Mouse (Mus musculus) CD4-positive naive resting alpha-beta T cell, adult 57 days (primary cell): ENCODE data around the gene Olfr1302. TPM values are rescaled to one million over a fixed set of nuclear protein-coding genes. Genes with fewer than 3 reads are reported as not detected.

ENCODE experiments used
- total RNA-seq: library from RNA; stranded (reverse); gene quantifications from one replicate; pipeline ENCODE4 v1.2.4, GENCODE M21; 2023

Gene Olfr1302
- total RNA-seq: not detected

DNA sequence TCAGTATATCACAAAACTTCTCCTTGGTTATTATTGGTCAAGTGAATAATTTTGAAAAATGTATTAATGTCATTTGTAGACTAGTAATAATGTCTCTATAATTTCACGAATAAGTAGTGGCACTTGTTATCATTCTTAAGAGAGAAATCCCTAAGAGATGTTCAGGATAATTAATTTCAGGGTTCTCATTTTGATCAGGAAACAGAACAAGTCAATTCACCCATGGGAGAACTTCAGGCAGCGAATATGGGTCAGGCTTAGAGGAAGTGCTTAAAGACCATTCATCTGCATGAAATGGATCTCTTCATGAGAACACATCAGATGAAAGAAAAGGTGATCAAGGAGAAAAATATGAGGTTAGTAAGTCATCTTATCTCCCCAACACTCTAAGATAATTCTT is at the start of gene Olfr1302:
Gene Olfr1302, plus strand, starts transcription at position 301 of the 400 bp plus-strand sequence.

GRCm38 (mm10) chr2:111750706-111751105 is 26.5 kb upstream of the Olfr1302 start, which contains the start of gene Olfr1301:
TSS of gene Olfr1301 (plus strand) at chr2:111751006.

DNA sequence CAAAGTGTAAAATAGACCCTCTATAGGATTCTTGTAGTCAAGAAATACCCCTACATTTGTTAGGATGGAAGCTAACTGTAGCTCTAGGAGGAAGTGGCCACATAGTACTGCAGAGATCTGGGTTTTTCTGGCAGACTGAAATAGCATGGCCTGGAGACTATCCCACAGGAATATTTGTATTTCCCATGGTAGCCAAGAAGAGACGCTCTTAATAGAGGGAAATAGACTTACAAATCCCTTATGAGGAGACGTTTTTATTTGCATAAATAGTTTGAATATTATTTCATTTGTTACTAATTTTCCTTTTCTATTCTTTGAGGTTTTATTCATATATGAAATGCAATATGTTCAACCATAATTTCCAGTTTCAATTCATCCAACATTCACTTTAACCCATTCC is 43.0 kb downstream of the Olfr1302 start, which contains the start of gene Olfr1303:
Gene Olfr1303, minus strand, starts transcription at position 101 of the 400 bp plus-strand sequence.

Other genes with a start within 250 kb of the Olfr1302 start
- not detected for gene Olfr1294, start 237.1 kb upstream of the Olfr1302 start, total RNA-seq
- gene Olfr1295, start 207.7 kb upstream of the Olfr1302 start, total RNA-seq: not detected
- gene Olfr1297, start 150.9 kb upstream of the Olfr1302 start, total RNA-seq: not detected
- gene Olfr1298, start 128.2 kb upstream of the Olfr1302 start, total RNA-seq: not detected
- gene Olfr1299, start 116.0 kb upstream of the Olfr1302 start, total RNA-seq: not detected
- not detected for gene Olfr1301, start 26.4 kb upstream of the Olfr1302 start, total RNA-seq
- not detected for gene Olfr1303, start 42.9 kb downstream of the Olfr1302 start, total RNA-seq
- not detected for gene Olfr1305, start 99.7 kb downstream of the Olfr1302 start, total RNA-seq
- not detected for gene Olfr1306, start 138.8 kb downstream of the Olfr1302 start, total RNA-seq
- 0.12 TPM for gene Olfr1307, start 172.0 kb downstream of the Olfr1302 start, total RNA-seq
- not detected for gene Olfr1308, start 187.5 kb downstream of the Olfr1302 start, total RNA-seq
- not detected for gene Olfr1309, start 212.9 kb downstream of the Olfr1302 start, total RNA-seq
- gene Olfr1310, start 235.3 kb downstream of the Olfr1302 start, total RNA-seq: not detected
- gene Olfr1311, start 247.0 kb downstream of the Olfr1302 start, total RNA-seq: not detected